Mouse (Mus musculus) limb, embryonic 12.5 days (tissue): ENCODE data around the gene Mxra8. TPM values are rescaled to one million over a fixed set of nuclear protein-coding genes. Genes with fewer than 3 reads are reported as not detected.

ENCODE experiments used
- ATAC-seq: fragments of 200-750 bp; cut with Nextera tagmentation; 2 replicates; pipeline ENCODE4 v1.8.0; 2017; ENCODE audit warnings: low read depth, moderate TSS enrichment; ENCODE audit not compliant: insufficient number of reproducible peaks, insufficient read depth, low FRiP score, low TSS enrichment
- H3K27ac ChIP-seq: fragments of 300-500 bp; sonication (generic); 2 replicates; pipeline ENCODE4 v1.5.1; 2016; ENCODE audit warnings: mild to moderate bottlenecking, moderate library complexity
- H3K27me3 ChIP-seq: fragments of 300-500 bp; sonication (generic); 2 replicates; pipeline ENCODE4 v1.6.1; 2016; ENCODE audit warnings: mild to moderate bottlenecking, moderate library complexity
- H3K36me3 ChIP-seq: fragments of 300-500 bp; sonication (generic); 2 replicates; pipeline ENCODE4 v1.6.1; 2016; ENCODE audit warnings: mild to moderate bottlenecking, moderate library complexity
- H3K4me1 ChIP-seq: fragments of 300-500 bp; sonication (generic); replicated peaks from 2 replicates; pipeline ENCODE4 v1.6.1; 2016
- H3K4me2 ChIP-seq: fragments of 300-500 bp; sonication (generic); 2 replicates; pipeline ENCODE4 v1.6.1; 2016; ENCODE audit warnings: mild to moderate bottlenecking, moderate library complexity
- H3K4me3 ChIP-seq: fragments of 300-500 bp; sonication (generic); replicated peaks from 2 replicates; pipeline ENCODE4 v1.5.1; 2016; ENCODE audit warnings: mild to moderate bottlenecking
- H3K9ac ChIP-seq: fragments of 300-500 bp; sonication (generic); replicated peaks from 2 replicates; pipeline ENCODE4 v1.6.1; 2016; ENCODE audit warnings: mild to moderate bottlenecking, moderate library complexity
- H3K9me3 ChIP-seq: fragments of 300-500 bp; sonication (generic); 2 replicates; pipeline ENCODE4 v1.6.1; 2016; ENCODE audit warnings: mild to moderate bottlenecking, moderate library complexity
- WGBS: fragments of 180-500 bp; shearing (Covaris S2); methylation state at CpG from one replicate; pipeline ENCODE4 v1.1.7; 2016; 5-methylcytosine and 5-hydroxymethylcytosine counted together
- polyA plus RNA-seq: library from polyadenylated mRNA; unstranded; fragments of >200 nt; fragmentation: Nextera tagmentation; extraction: Ambion mirVana; gene quantifications from 2 replicates; pipeline ENCODE4 v1.2.1, GENCODE M21; 2016

The Mxra8 gene
- polyA plus RNA-seq, 1 experiment from 2014 or later = 44.9 TPM

DNA sequence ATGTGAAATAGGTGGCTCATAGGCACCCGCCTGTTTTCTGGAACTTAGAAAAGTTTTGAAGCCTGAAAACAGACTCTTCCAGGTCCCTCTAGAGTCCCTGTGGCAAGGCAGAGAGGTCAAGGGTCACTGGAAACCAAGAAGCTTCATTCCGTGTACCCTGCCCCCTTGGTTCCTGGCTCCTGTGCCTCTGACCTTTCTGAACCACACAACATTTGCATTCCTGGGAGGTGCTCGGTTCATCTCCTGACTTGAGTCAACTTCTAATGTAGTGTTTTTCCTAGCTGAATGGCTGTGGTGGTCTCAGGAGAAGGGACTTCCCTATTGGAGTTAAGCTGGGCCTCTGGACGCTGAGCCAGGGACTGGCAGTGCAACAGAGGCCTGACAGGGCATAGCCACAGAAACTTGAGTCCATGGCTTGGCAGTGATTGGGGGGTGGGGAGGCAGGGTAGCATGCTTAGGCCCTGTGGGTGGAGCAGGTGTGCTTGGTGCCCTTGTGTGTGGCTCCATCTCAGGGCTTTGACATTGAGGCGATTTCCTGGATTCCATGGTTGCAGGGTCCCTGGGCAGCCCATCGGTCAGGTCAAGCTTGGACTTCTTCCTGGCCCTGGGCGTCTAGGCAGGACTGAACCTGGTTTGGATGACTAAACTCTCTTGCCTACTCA lies 9.1 kb downstream of the Mxra8 start:
- Histone ChIP-seq H3K36me3 (peaks cover 14% of the 10 kb centered on the region), H3K9ac (peak overlapping the region; percentile 73; the same call in 1 of the 2 replicates), H3K27me3 (no peaks in the 10 kb centered on the region), H3K27ac (no peak overlapping the region), H3K4me2 (peak overlapping the region; percentile 92), H3K4me3 (peak overlapping the region; percentile 73), H3K4me1 (peaks cover 20% of the 10 kb centered on the region), H3K9me3 (no peaks in the 10 kb centered on the region)
- ATAC-seq = no peak
- 69% methylated on average over 7 of the region's 7 CpGs for WGBS

GRCm38 (mm10) chr4:155849391-155849790 lies 9.9 kb downstream of the Mxra8 start:
- Histone ChIP-seq H3K4me1 (peaks cover 20% of the 10 kb centered on the region), H3K4me3 (no peak overlapping the region), H3K36me3 (peaks cover 13% of the 10 kb centered on the region), H3K27me3 (no peaks in the 10 kb centered on the region), H3K27ac (no peak overlapping the region), H3K9ac (no peak overlapping the region), H3K4me2 (no peak overlapping the region), H3K9me3 (no peaks in the 10 kb centered on the region)
- no peak for ATAC-seq
- WGBS = 87% methylated on average over 2 of the region's 2 CpGs

DNA sequence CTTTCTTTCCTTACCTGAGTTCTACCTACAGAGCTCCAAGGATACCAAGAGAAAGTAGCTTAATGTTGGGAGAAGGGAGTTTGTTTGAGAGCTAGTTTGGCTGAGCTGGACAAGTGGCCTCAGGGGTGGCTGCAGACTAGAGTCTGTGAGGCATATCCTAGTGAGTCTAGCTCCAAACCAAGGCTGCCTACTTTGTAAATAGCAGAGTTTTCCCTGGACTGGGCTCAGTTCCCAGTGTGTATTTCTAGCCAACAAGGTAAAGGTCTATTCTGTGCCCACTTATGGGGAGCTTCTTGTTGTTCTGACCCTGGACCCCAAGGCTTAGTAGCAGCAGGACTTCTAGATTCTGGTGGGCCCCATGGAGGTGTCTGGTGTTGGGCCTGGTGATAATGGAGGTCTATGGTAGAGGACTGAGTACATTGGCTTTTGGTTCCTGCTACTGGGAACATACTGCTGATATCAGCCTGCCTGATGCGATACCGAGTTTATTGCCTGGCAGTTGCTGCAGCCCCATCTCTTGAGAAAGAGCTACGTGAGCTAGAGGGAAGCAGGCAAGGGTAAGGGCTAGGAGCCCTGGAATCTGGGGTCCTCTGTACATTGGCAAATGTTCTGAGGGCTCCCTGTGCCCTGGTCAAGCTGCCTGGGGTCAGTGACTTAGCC lies 10.4 kb downstream of the Mxra8 start:
- no peaks in the 10 kb centered on the region for H3K27me3 ChIP-seq
- no peak overlapping the region for H3K4me2 ChIP-seq
- WGBS = 96% methylated on average over 3 of the region's 3 CpGs
- H3K4me1 ChIP-seq = peaks cover 20% of the 10 kb centered on the region
- no peak overlapping the region for H3K4me3 ChIP-seq
- H3K9ac ChIP-seq = no peak overlapping the region
- H3K9me3 ChIP-seq = no peaks in the 10 kb centered on the region
- no peak for ATAC-seq
- H3K36me3 ChIP-seq = peaks cover 18% of the 10 kb centered on the region
- no peak overlapping the region for H3K27ac ChIP-seq

DNA sequence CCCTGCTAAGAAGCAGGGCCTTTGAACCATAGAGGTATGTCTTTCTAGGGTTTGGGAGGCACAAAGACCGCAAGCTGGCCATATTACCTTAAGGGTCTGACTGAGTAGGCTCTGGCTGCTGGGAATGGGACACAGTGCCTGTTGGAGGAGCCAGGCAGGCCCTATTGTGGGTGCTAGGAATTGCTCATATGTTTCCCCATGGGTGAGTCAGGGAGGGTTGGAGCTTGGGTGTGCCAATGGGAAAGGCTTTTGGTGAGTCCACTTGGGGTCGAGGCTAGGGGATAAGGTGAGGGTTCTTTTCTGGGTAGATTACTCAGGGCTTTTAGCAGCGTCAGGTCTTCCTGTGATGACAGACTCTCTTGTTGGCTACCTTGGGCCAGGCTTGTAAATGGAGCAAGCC lies 11.9 kb downstream of the Mxra8 start:
- H3K4me1 ChIP-seq = peaks cover 19% of the 10 kb centered on the region
- H3K36me3 ChIP-seq = peaks cover 33% of the 10 kb centered on the region
- no peaks in the 10 kb centered on the region for H3K9me3 ChIP-seq
- no peak overlapping the region for H3K4me2 ChIP-seq
- H3K27me3 ChIP-seq = no peaks in the 10 kb centered on the region
- no peak overlapping the region for H3K27ac ChIP-seq
- 94% methylated on average over 3 of the region's 3 CpGs for WGBS
- ATAC-seq = no peak
- H3K9ac ChIP-seq = no peak overlapping the region
- no peak overlapping the region for H3K4me3 ChIP-seq

DNA sequence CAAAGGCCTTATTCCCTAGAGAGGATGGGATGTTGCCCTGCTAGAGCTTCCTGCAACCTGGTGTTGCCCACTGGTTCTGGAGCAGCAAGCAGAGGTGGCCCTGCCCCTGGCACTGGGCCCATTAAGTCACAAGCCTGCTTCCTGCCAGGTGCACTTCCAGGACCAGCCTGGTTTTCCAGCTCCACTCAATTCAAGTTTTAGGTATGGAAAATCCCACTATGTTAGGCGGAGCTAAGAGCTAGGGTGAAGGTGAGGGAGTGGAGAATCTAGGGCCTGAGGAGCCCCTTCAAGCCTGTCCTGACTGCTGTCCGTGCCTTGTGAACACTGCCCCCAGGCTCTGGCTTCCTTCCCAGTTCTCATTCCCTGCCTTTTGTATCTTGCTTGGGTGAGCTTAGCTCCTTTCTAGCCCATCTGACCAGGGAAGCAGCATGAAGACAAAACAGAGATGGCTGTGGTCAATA lies 12.5 kb downstream of the Mxra8 start:
- no peak for ATAC-seq
- H3K27me3 ChIP-seq = no peaks in the 10 kb centered on the region
- H3K9me3 ChIP-seq = no peaks in the 10 kb centered on the region
- 80% methylated on average over 2 of the region's 2 CpGs for WGBS
- H3K4me2 ChIP-seq = no peak overlapping the region
- H3K4me1 ChIP-seq = peaks cover 13% of the 10 kb centered on the region
- H3K9ac ChIP-seq = no peak overlapping the region
- H3K36me3 ChIP-seq = peaks cover 39% of the 10 kb centered on the region
- H3K4me3 ChIP-seq = no peak overlapping the region
- H3K27ac ChIP-seq = no peak overlapping the region

GRCm38 (mm10) chr4:155853421-155853820 lies 13.9 kb downstream of the Mxra8 start:
- WGBS = 94% methylated on average over 9 of the region's 9 CpGs
- Histone ChIP-seq H3K27me3 (no peaks in the 10 kb centered on the region), H3K27ac (no peak overlapping the region), H3K36me3 (peaks cover 51% of the 10 kb centered on the region), H3K4me2 (no peak overlapping the region), H3K9ac (no peak overlapping the region), H3K9me3 (no peaks in the 10 kb centered on the region), H3K4me3 (no peak overlapping the region), H3K4me1 (peaks cover 6% of the 10 kb centered on the region)
- no peak for ATAC-seq

DNA sequence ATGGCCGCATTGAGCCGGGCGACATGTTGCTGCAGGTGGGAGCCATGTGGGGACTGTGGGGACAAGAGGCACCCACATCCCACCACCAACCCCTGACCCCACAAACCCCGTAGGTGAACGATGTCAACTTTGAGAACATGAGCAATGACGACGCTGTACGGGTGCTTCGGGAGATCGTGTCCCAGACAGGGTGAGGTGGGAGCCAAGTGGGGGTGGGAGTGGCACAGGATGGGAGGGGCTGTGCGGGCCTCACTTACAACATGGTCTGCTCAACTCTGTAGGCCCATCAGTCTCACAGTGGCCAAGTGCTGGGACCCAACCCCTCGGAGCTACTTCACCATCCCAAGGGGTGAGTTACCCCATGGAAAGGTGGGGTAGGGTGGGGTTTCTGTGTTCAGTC lies 15.5 kb downstream of the Mxra8 start:
- Histone ChIP-seq H3K9me3 (no peaks in the 10 kb centered on the region), H3K4me2 (no peak overlapping the region), H3K36me3 (peaks cover 62% of the 10 kb centered on the region), H3K27me3 (no peaks in the 10 kb centered on the region), H3K4me3 (no peak overlapping the region), H3K9ac (no peak overlapping the region), H3K27ac (no peak overlapping the region), H3K4me1 (no peaks in the 10 kb centered on the region)
- ATAC-seq = no peak
- 97% methylated on average over 12 of the region's 12 CpGs for WGBS

DNA sequence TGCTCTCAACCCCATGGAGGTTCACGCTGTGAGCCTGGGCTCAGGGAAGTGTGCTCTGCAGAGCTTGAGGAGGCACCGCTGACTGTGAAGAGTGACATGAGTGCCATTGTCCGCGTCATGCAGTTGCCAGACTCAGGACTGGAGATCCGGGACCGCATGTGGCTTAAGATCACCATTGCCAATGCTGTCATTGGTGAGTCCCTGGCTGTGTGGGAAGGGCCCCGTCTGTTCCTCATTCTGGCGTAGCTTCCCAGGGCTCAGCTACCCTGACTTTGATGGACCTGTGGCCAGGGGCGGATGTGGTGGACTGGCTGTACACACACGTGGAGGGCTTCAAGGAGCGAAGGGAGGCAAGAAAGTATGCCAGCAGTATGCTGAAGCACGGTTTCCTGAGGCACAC lies 16.6 kb downstream of the Mxra8 start:
- Histone ChIP-seq H3K27me3 (no peaks in the 10 kb centered on the region), H3K36me3 (peaks cover 72% of the 10 kb centered on the region), H3K4me1 (no peaks in the 10 kb centered on the region), H3K4me2 (no peak overlapping the region), H3K4me3 (no peak overlapping the region), H3K9ac (no peak overlapping the region), H3K9me3 (no peaks in the 10 kb centered on the region), H3K27ac (no peak overlapping the region)
- 92% methylated on average over 12 of the region's 12 CpGs for WGBS
- ATAC-seq = no peak

- WGBS = 82% methylated on average over 3 of the region's 3 CpGs
- ATAC-seq = no peak
- H3K4me3 ChIP-seq = no peak overlapping the region
- no peaks in the 10 kb centered on the region for H3K4me1 ChIP-seq
- H3K9me3 ChIP-seq = no peaks in the 10 kb centered on the region
- no peaks in the 10 kb centered on the region for H3K27me3 ChIP-seq
- H3K27ac ChIP-seq = no peak overlapping the region
- no peak overlapping the region for H3K9ac ChIP-seq
- no peak overlapping the region for H3K4me2 ChIP-seq
- H3K36me3 ChIP-seq = peaks cover 76% of the 10 kb centered on the region
Observed at GRCm38 (mm10) chr4:155856881-155857280, 17.4 kb downstream of the Mxra8 start.

- Histone ChIP-seq H3K4me1 (no peaks in the 10 kb centered on the region), H3K27me3 (no peaks in the 10 kb centered on the region), H3K9me3 (no peaks in the 10 kb centered on the region), H3K4me3 (no peak overlapping the region), H3K9ac (no peak overlapping the region), H3K4me2 (no peak overlapping the region), H3K27ac (no peak overlapping the region), H3K36me3 (peaks cover 64% of the 10 kb centered on the region)
- 15% methylated on average over 13 of the region's 13 CpGs for WGBS
- peak; percentile 34 for ATAC-seq
Observed at GRCm38 (mm10) chr4:155859318-155859717, 19.8 kb downstream of the Mxra8 start.

DNA sequence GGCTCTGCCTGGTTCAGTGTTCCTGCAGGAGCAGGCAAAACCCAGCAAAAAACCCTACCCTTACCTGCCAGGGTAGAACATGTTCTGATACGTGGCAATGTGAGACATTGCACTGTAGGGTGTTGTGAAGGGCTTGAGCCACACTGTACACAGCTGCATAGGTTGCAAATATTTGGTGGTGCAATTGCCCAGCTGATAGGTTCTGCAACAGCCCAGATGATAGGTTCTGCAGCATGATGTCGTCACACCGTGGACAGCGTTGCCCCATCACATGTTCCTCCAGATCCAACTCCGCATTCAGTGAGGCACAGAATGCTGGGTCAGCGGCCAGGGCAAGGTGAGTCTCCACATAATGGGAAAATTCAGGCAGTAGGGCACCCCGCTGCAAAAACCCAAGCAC lies 22.3 kb downstream of the Mxra8 start:
- no peaks in the 10 kb centered on the region for H3K27me3 ChIP-seq
- H3K36me3 ChIP-seq = peaks cover 57% of the 10 kb centered on the region
- WGBS = 88% methylated on average over 7 of the region's 7 CpGs
- H3K9ac ChIP-seq = no peak overlapping the region
- no peak overlapping the region for H3K4me2 ChIP-seq
- H3K27ac ChIP-seq = no peak overlapping the region
- no peaks in the 10 kb centered on the region for H3K4me1 ChIP-seq
- no peak for ATAC-seq
- H3K4me3 ChIP-seq = no peak overlapping the region
- no peaks in the 10 kb centered on the region for H3K9me3 ChIP-seq

- H3K4me1 ChIP-seq = no peaks in the 10 kb centered on the region
- no peaks in the 10 kb centered on the region for H3K27me3 ChIP-seq
- H3K9me3 ChIP-seq = no peaks in the 10 kb centered on the region
- H3K9ac ChIP-seq = no peak within 1 kb of the TSS
- H3K4me2 ChIP-seq = no peak within 1 kb of the TSS
- H3K36me3 ChIP-seq = peaks cover 53% of the 10 kb centered on the region
- ATAC-seq = no peak
- 82% methylated on average over 5 of the region's 5 CpGs for WGBS
- H3K27ac ChIP-seq = no peak within 1 kb of the TSS
- H3K4me3 ChIP-seq = no peak within 1 kb of the TSS
Observed at GRCm38 (mm10) chr4:155863001-155863400, 23.5 kb downstream of the Mxra8 start, which contains the start of gene Tas1r3. Tas1r3 (minus strand) TSS chr4:155863362.
